Comparison of ENCODE assay signal across 30 mouse cellular contexts in the genomic region with DNA sequence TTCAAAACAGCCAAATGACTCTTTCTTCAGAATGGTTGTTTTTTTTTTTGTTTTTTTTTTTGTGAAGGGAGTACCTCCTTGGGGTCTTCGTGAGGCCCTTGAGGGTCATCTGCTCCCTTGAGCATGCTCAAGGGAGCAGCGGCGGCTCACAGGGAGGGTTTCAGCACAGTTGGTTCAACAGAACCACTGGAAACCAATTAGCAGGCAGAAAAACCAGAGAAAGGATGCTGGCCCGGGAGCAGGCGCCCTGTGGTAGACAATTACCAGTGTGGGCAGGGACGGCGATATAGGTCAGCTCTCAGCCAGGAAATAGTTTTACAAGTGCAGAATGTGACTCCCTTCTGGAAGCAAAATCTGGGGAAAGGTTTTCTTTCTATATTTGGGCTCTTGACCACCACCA. TPM values are rescaled to one million over a fixed set of nuclear protein-coding genes. Genes with fewer than 3 reads are reported as not detected.
DNase-seq lines count a peak whose midpoint lies in the region; ATAC-seq and TF ChIP-seq lines count a peak whose summit lies in the region.
"Had no signal": no experiment of that assay in that cellular context is flagged by ENCODE, and none has a peak within 500 bp of the region (broad histone marks: within the 10 kb centered on the region; RNA-seq: fewer than 3 reads in every experiment).

No protein-coding gene starts in this region.

- intact Hi-C loops in left cerebral cortex, adult 2 months (cut with DNase I): no loop called here
- intact Hi-C loops in left cerebral cortex, postnatal 14 days (cut with DNase I): loop anchor here (5.0 kb wide), 1 partner anchor 141 kb away; no protein-coding TSS in a partner anchor

- H3K4me2 ChIP-seq in stomach, postnatal 0 days (replicated peaks; ENCODE audit: low read depth): no peak overlapping the region
- H3K4me2 ChIP-seq: embryonic facial prominence, embryonic 13.5 days; embryonic facial prominence, embryonic 15.5 days; forebrain, embryonic 12.5 days had no signal

- no peaks in the 10 kb centered on the region for H3K9me3 ChIP-seq in E14TG2a.4 (ENCODE audit: low read length)
- no peaks in the 10 kb centered on the region for H3K9me3 ChIP-seq in stomach, postnatal 0 days (ENCODE audit: control insufficient read depth, low read length)
- H3K9me3 ChIP-seq: embryonic facial prominence, embryonic 13.5 days; embryonic facial prominence, embryonic 15.5 days; forebrain, embryonic 10.5 days; forebrain, embryonic 12.5 days had no signal

- no peak for TF ChIP-seq EP300 in stomach, postnatal 0 days (optimal IDR thresholded peaks at IDR 0.05)

- no peak overlapping the region for H3K4me3 ChIP-seq in left cerebral cortex, adult 2 months
- peak overlapping the region; percentile 17; the same call in 1 of the 2 replicates for H3K4me3 ChIP-seq in E14TG2a.4 (replicated peaks; ENCODE audit: low read length)
- H3K4me3 ChIP-seq in stomach, postnatal 0 days (ENCODE audit: low read depth, low read length): no peak overlapping the region
- H3K4me3 ChIP-seq: embryonic facial prominence, embryonic 13.5 days; embryonic facial prominence, embryonic 15.5 days; erythroblast, embryonic 14.5 days; forebrain, embryonic 10.5 days; forebrain, embryonic 12.5 days had no signal

- no peak overlapping the region for H3K9ac ChIP-seq in stomach, postnatal 0 days (ENCODE audit: low read length)
- H3K9ac ChIP-seq: embryonic facial prominence, embryonic 13.5 days; embryonic facial prominence, embryonic 15.5 days; forebrain, embryonic 12.5 days had no signal

- peak overlapping the region; percentile 29; the same call in 1 of the 2 replicates for H3K27ac ChIP-seq in left cerebral cortex, adult 2 months
- no peak overlapping the region for H3K27ac ChIP-seq in stomach, postnatal 0 days (replicated peaks)
- H3K27ac ChIP-seq: embryonic facial prominence, embryonic 13.5 days; embryonic facial prominence, embryonic 15.5 days; forebrain, embryonic 10.5 days; forebrain, embryonic 12.5 days had no signal

- 67% methylated on average over 7 of the region's 7 CpGs for WGBS in stomach, postnatal 0 days

- no peak for ATAC-seq in stomach, postnatal 0 days (ENCODE audit: low FRiP score, low TSS enrichment)
- ATAC-seq: CD4-positive, CD25-positive, alpha-beta regulatory T cell, adult 4 months; forebrain, embryonic 14.5 days; forebrain, embryonic 16.5 days had no signal

- DNase-seq in left cerebral cortex, adult 2 months (ENCODE audit: extremely low spot score in 1 of 2, low spot score in 2 of 2): no peak
- no peak for DNase-seq in left cerebral cortex, postnatal 14 days (ENCODE audit: low spot score in 2 of 2)
- DNase-seq in retina, postnatal 1 day: peak; percentile 53
- no peak for DNase-seq in retina, embryonic 14.5 days (ENCODE audit: low spot score)
- peak; percentile 70 for DNase-seq in Muller cell, postnatal 12 days (ENCODE audit: inconsistent ontology term)
- DNase-seq in stomach, postnatal 0 days (ENCODE audit: low spot score): no peak
- DNase-seq: adrenal gland, adult 2 months; adrenal gland, postnatal 10 days; adrenal gland, postnatal 25 days; B cell, adult 2 months; cerebellum, adult 11 months; cerebellum, adult 18-20 months; cerebellum, adult 8-10 months; cerebellum, adult 9-11 months; cerebellum, postnatal 14 days; cerebellum, postnatal 36 days; embryo, embryonic 11 days had no signal

- TF ChIP-seq CTCF in left cerebral cortex, adult 2 months (IDR thresholded peaks at IDR 0.05): no peak
- TF ChIP-seq CTCF in E14TG2a.4 (conservative IDR thresholded peaks at IDR 0.05; ENCODE audit: low read length): no peak
- TF ChIP-seq CTCF in stomach, postnatal 0 days (IDR thresholded peaks at IDR 0.05; ENCODE audit: low read depth): no peak

- peaks cover 84% of the 10 kb centered on the region for H3K4me1 ChIP-seq in E14TG2a.4 (replicated peaks; ENCODE audit: low read depth, low read length)
- H3K4me1 ChIP-seq in stomach, postnatal 0 days (replicated peaks; ENCODE audit: control insufficient read depth, insufficient read depth): no peaks in the 10 kb centered on the region
- H3K4me1 ChIP-seq: embryonic facial prominence, embryonic 13.5 days; embryonic facial prominence, embryonic 15.5 days; forebrain, embryonic 12.5 days had no signal

- H3K36me3 ChIP-seq in E14TG2a.4 (ENCODE audit: insufficient read depth, low read length): no peaks in the 10 kb centered on the region
- H3K36me3 ChIP-seq in stomach, postnatal 0 days (ENCODE audit: control insufficient read depth, insufficient read depth, low read length): no peaks in the 10 kb centered on the region
- H3K36me3 ChIP-seq: embryonic facial prominence, embryonic 13.5 days; embryonic facial prominence, embryonic 15.5 days; forebrain, embryonic 10.5 days; forebrain, embryonic 12.5 days; G1E had no signal

- no peaks in the 10 kb centered on the region for H3K27me3 ChIP-seq in E14TG2a.4 (ENCODE audit: insufficient read depth, low read length)
- no peaks in the 10 kb centered on the region for H3K27me3 ChIP-seq in stomach, postnatal 0 days (ENCODE audit: control insufficient read depth, insufficient read depth, low read length)
- H3K27me3 ChIP-seq: embryonic facial prominence, embryonic 15.5 days had no signal

RNA-seq across cellular contexts. Expression of a gene that starts 21.0 kb away (rescaled TPM):
- not detected for total RNA-seq in left cerebral cortex, adult 2 months (2021)
- under 1 TPM in 1 of 2 experiments, not detected in 1; 0.22 TPM for total RNA-seq in left cerebral cortex, postnatal 14 days (2021)
- polyA plus RNA-seq in stomach, postnatal 0 days (2015; fragmentation: Nextera tagmentation; extraction: Ambion mirVana): 0.30 and 0.31 TPM in 2 replicates
- total RNA-seq: adrenal gland, postnatal 10 days; CH12.LX; common myeloid progenitor, adult 5-6 weeks had no signal
- polyA plus RNA-seq: CD4-positive, CD25-positive, alpha-beta regulatory T cell, adult 4 months; erythroblast, embryonic 14.5 days; forebrain, embryonic 16.5 days; G1E had no signal

RNA-seq across cellular contexts. Expression of a gene that starts 33.4 kb away (rescaled TPM):
- 1 to 10 TPM; 1.4 to 1.5 TPM for total RNA-seq in left cerebral cortex, adult 2 months (2021)
- under 1 TPM; 0.88 to 0.99 TPM for total RNA-seq in left cerebral cortex, postnatal 14 days (2021)
- 0.64 and 0.81 TPM in 2 replicates for polyA plus RNA-seq in stomach, postnatal 0 days (2015; fragmentation: Nextera tagmentation; extraction: Ambion mirVana)
- total RNA-seq: CH12.LX; common myeloid progenitor, adult 5-6 weeks had no signal
- polyA plus RNA-seq: CD4-positive, CD25-positive, alpha-beta regulatory T cell, adult 4 months; erythroblast, embryonic 14.5 days; G1E had no signal

RNA-seq across cellular contexts. Expression of a gene that starts 53.8 kb away (rescaled TPM):
- total RNA-seq in left cerebral cortex, adult 2 months (2021): not detected
- under 1 TPM; 0.21 to 0.29 TPM for total RNA-seq in left cerebral cortex, postnatal 14 days (2021)
- polyA plus RNA-seq in stomach, postnatal 0 days (2015; fragmentation: Nextera tagmentation; extraction: Ambion mirVana): 8.2 and 8.7 TPM in 2 replicates
- total RNA-seq: CH12.LX; common myeloid progenitor, adult 5-6 weeks had no signal
- polyA plus RNA-seq: CD4-positive, CD25-positive, alpha-beta regulatory T cell, adult 4 months; embryonic facial prominence, embryonic 11.5 days; erythroblast, embryonic 14.5 days; forebrain, embryonic 10.5 days; forebrain, embryonic 12.5 days; forebrain, embryonic 14.5 days; forebrain, embryonic 16.5 days; G1E had no signal

Comparison
In these comparisons a context has a peak if more than half of its experiments do, and no peak if none do; other contexts are left out.
1. DNase-seq: peak in retina, postnatal 1 day (single experiment) and Muller cell, postnatal 12 days (single experiment); none in left cerebral cortex, adult 2 months (0 of 2), left cerebral cortex, postnatal 14 days (0 of 2), retina, embryonic 14.5 days (single experiment) and stomach, postnatal 0 days (single experiment).